Mouse (Mus musculus) cerebellum, postnatal 4 days (tissue): ENCODE results near the gene Dnase1l2.
A peak's percentile ranks its signal among the peaks of the same experiment; 100 is the strongest.
"Not testable (repeated sequence)": the region's sequence is repeated elsewhere in the genome, so short reads cannot be mapped to it uniquely, and the experiment has no call there.

Experiments
- DNase-seq, 2 experiments: peaks; one replicate each; pipeline ENCODE4 v3.0.0; 2022; ENCODE audit warnings: low spot score in 2 of 2, mixed read lengths in 1 of 2

The Dnase1l2 gene

GRCm38 (mm10) chr17:24429201-24429983 is 13.5 kb downstream of the Dnase1l2 start:
- DNase-seq: no peak

DNA sequence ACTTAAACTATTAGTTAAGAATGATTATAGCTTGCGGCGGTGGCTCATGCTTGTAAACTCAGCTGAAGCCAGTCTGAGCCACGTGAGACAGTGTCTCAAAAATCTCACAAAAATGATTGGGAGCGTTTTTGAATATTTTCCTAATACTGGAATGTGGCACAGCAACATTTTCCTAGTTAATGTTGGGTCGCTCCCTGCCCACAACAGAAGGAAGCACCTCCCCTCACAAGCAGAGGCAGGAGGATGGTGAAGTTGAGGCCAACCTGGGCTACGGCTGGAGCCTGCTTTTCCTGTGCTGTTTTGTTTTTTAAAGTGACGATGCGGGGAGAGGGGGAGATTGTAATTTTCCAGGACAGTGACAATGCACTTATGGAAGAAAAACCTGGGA is 15.7 kb downstream of the Dnase1l2 start:
- no peak for DNase-seq

- peak; percentile 82 to 91 for DNase-seq
These were observed 16.3 kb downstream of the Dnase1l2 start, which contains the start of gene Eci1 for GRCm38 (mm10) chr17:24426471-24427169. Eci1 (plus strand) TSS chr17:24426641.

DNA sequence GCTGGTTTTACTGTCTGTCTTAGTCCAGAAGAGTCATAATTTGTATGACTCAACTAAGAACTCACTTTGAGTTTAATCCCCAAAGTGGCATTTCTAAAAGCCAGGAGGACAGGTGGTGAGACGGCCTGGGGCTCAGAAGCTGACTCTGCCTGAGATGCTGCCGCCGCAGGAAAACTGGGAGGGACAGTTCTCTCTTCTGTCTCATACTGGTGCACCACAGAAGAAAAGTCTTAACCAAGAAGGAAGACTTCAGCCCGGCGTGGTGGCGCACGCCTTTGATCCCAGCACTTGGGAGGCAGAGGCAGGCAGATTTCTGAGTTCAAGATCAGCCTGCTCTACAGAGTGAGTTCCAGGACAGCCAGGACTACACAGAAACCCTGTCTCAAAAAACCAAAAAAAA is 17.0 kb downstream of the Dnase1l2 start:
- no peak for DNase-seq

GRCm38 (mm10) chr17:24425326-24425725 is 17.6 kb downstream of the Dnase1l2 start:
- not testable (repeated sequence) for DNase-seq

GRCm38 (mm10) chr17:24424489-24424888 is 18.4 kb downstream of the Dnase1l2 start:
- no peak for DNase-seq

DNA sequence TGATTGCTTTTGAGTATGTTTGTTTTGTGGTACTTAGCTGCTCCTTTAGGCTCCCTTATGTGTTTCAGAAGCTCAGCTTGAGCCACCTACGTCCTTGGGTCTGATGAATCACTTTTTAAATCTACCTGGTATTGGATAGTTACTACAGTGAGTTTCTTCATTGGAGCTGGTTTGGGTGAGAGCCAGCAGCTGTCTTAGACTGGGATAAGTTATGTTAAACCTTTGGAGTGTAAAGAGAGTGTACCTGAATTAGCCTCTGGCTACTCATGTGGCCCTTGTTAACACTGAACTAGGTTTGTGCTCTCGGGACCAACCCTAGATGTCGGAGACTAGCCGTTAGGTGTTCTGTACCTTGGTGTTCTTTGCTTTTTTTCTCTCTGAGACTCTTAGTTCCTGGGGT is 19.8 kb downstream of the Dnase1l2 start:
- no peak for DNase-seq

- DNase-seq: no peak
These were observed 26.8 kb downstream of the Dnase1l2 start for GRCm38 (mm10) chr17:24416051-24416652.

GRCm38 (mm10) chr17:24415011-24415410 is 27.9 kb downstream of the Dnase1l2 start:
- DNase-seq: no peak

DNA sequence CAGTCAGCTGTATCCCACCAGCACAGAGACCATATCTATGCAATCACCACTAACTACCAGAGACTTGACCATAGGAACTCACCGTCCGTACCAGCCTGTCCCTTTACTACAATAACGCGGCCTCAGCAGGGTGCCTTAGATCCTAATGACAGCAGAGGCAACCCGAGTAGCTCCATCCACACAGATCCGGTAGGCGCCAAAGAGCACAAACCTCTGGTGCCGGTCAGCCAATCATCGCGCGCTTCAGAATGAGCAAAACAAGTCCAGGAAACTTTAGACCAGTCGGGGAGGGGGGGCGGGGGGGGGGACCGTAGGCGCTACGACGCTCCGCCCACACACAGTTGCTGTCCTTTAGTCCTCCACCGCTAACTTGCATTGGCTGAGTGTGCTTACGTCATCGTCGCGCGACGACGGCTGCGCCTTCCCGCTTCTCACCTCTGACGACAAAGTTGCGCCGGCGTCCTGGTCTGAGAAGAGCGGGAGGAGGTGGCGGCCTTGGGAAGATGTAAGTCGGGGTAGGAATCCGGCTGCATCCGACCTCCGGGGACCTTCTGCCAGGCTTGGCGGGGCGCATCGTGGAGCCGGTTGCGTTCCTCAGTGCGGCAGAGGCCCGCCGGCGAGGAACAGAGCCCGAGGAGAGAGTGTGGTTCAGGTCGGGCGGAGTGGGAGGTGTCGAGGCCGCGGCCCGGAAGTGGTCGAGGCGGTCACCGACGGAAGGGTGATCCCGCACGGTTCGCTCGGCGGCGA is 28.5 kb downstream of the Dnase1l2 start, which contains the start of gene Rnps1:
Rnps1 (plus strand) TSS at position 336 of the 747 bp plus-strand sequence.
- peak; percentile 87 to 95 for DNase-seq

- DNase-seq: no peak
These were observed 29.2 kb downstream of the Dnase1l2 start for GRCm38 (mm10) chr17:24413557-24414211.

GRCm38 (mm10) chr17:24407116-24407803 is 35.6 kb downstream of the Dnase1l2 start:
- no peak for DNase-seq

DNA sequence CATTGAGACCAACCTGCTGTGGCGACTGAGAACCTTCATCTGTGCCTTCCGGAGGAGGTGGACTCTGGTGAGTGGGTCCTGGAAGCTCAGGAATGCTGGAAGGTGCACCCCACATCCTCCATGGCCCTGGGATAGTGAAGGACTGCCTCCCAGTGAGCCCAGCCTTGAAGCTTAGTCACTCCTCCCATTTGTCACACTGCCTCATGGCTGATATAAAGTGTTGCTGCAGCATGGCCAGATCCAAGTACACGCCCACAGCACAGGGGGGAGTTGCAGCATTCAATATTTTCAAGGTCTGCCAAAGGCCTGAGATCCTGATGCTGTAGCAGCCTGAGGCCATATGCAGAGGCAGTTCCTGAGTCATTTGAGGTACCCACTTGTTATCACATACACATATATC is 40.5 kb downstream of the Dnase1l2 start:
- DNase-seq: no peak

- no peak for DNase-seq
These were observed 48.4 kb downstream of the Dnase1l2 start for GRCm38 (mm10) chr17:24394456-24394855.

- no peak for DNase-seq
These were observed 49.4 kb downstream of the Dnase1l2 start for GRCm38 (mm10) chr17:24393527-24393926.

GRCm38 (mm10) chr17:24391149-24391548 is 51.8 kb downstream of the Dnase1l2 start:
- DNase-seq: peak in 1 of 2 experiments; percentile 22
